In genomic region chr1:193152872-193153271, GRCm38 (mm10) we compare ENCODE assay signal across 8 mouse cellular contexts. TPM values are rescaled to one million over a fixed set of nuclear protein-coding genes. Genes with fewer than 3 reads are reported as not detected.
A peak's percentile ranks its signal among the peaks of the same experiment; 100 is the strongest.
DNase-seq lines count a peak whose midpoint lies in the region; ATAC-seq and TF ChIP-seq lines count a peak whose summit lies in the region.

Gene Irf6 (plus strand): TSS chr1:193153111.

- intact Hi-C loops in left cerebral cortex, postnatal 36 days (cut with DNase I): no loop called here

- no peak for TF ChIP-seq EP300 in ES-Bruce4 (IDR thresholded peaks at IDR 0.05; ENCODE audit: insufficient read depth, low read depth, low read length)

- no peak within 1 kb of the TSS for H3K27ac ChIP-seq in ES-Bruce4 (ENCODE audit: insufficient read depth, low read length)
- H3K27ac ChIP-seq in heart, embryonic 14.5 days (replicated peaks in 1 of 2; ENCODE audit: control insufficient read depth in 1 of 2, insufficient read depth in 1 of 2, low read depth in 2 of 2, low read length in 2 of 2): 0 out of 4 replicates have a peak within 1 kb of the TSS, but pooled peaks of 1 of the 2 experiments have one; percentile 14
- no peak within 1 kb of the TSS for H3K27ac ChIP-seq in kidney, embryonic 16.5 days (ENCODE audit: low read length)
- H3K27ac ChIP-seq in spleen, adult 2 months (ENCODE audit: insufficient read depth, low read length): no peak within 1 kb of the TSS

- peak; percentile 84 for ATAC-seq in heart, embryonic 14.5 days (ENCODE audit: insufficient number of reproducible peaks, insufficient read depth, low FRiP score, low read depth)
- ATAC-seq in kidney, embryonic 16.5 days (ENCODE audit: low FRiP score, low TSS enrichment): peak; percentile 99

- peak within 1 kb of the TSS; percentile 80 for H3K4me2 ChIP-seq in heart, embryonic 14.5 days (ENCODE audit: low read length)
- peak within 1 kb of the TSS; percentile 60 for H3K4me2 ChIP-seq in kidney, embryonic 16.5 days (replicated peaks; ENCODE audit: low read depth, low read length)

- H3K9ac ChIP-seq in ES-Bruce4 (ENCODE audit: low read depth, poor library complexity, severe bottlenecking): peak within 1 kb of the TSS; percentile 67
- peak within 1 kb of the TSS; percentile 60; the same call in 1 of the 2 replicates for H3K9ac ChIP-seq in heart, embryonic 14.5 days (ENCODE audit: low read length)
- H3K9ac ChIP-seq in kidney, embryonic 16.5 days (replicated peaks; ENCODE audit: low read length): peak within 1 kb of the TSS; percentile 61

- H3K4me1 ChIP-seq in ES-Bruce4 (ENCODE audit: control insufficient read depth, insufficient read depth, low read length): no peaks in the 10 kb centered on the region
- H3K4me1 ChIP-seq in heart, embryonic 14.5 days (ENCODE audit: control insufficient read depth in 2 of 2, insufficient read depth in 2 of 2, low read length in 2 of 2): peaks cover 18 to 25% of the 10 kb centered on the region in 2 experiments
- H3K4me1 ChIP-seq in kidney, embryonic 16.5 days (ENCODE audit: insufficient read depth, low read length): 0 out of 2 replicates have a peak, but pooled peaks cover 7% of the 10 kb centered on the region
- no peaks in the 10 kb centered on the region; the same call in 1 of the 2 replicates for H3K4me1 ChIP-seq in spleen, adult 2 months (ENCODE audit: control insufficient read depth, insufficient read depth, insufficient read length)

- no peaks in the 10 kb centered on the region for H3K36me3 ChIP-seq in ES-Bruce4 (ENCODE audit: control insufficient read depth, insufficient read depth, low read length, poor library complexity, severe bottlenecking)
- H3K36me3 ChIP-seq in heart, embryonic 14.5 days (ENCODE audit: control insufficient read depth, insufficient read depth, low read length): no peaks in the 10 kb centered on the region
- H3K36me3 ChIP-seq in kidney, embryonic 16.5 days (ENCODE audit: insufficient read depth, low read length): no peaks in the 10 kb centered on the region
- H3K36me3 ChIP-seq in spleen, adult 2 months (ENCODE audit: control insufficient read depth, insufficient read depth, low read length): no peaks in the 10 kb centered on the region

- peak within 1 kb of the TSS; percentile 84 for H3K4me3 ChIP-seq in ES-Bruce4 (ENCODE audit: low read depth, low read length)
- H3K4me3 ChIP-seq in heart, embryonic 14.5 days (ENCODE audit: control insufficient read depth in 1 of 2, insufficient read depth in 1 of 2, low read depth in 1 of 2, low read length in 2 of 2): peak within 1 kb of the TSS; percentile 44 to 45
- H3K4me3 ChIP-seq in kidney, embryonic 16.5 days (ENCODE audit: low read length): peak within 1 kb of the TSS; percentile 51
- peak within 1 kb of the TSS; percentile 44; the same call in 1 of the 2 replicates for H3K4me3 ChIP-seq in spleen, adult 2 months (ENCODE audit: extremely low read depth, insufficient read depth, insufficient read length)

- DNase-seq in embryo, embryonic 11.5 days (ENCODE audit: low read depth, low spot score): peak; percentile 31
- peak; percentile 90 for DNase-seq in lung, postnatal 25 days (ENCODE audit: low spot score)
- DNase-seq in spleen, adult 2 months (ENCODE audit: low read depth in 1 of 2, low spot score in 2 of 2): peak in 1 of 2 experiments; percentile 37
- no peak for DNase-seq in frontal cortex, adult 2 months (ENCODE audit: extremely low spot score in 1 of 2, low spot score in 1 of 2)
- no peak for DNase-seq in left cerebral cortex, postnatal 36 days (ENCODE audit: low spot score in 2 of 2)

- TF ChIP-seq CTCF in ES-Bruce4 (IDR thresholded peaks at IDR 0.05; ENCODE audit: low read depth, low read length): no peak
- TF ChIP-seq CTCF in spleen, adult 2 months (IDR thresholded peaks at IDR 0.05; ENCODE audit: extremely low read depth, insufficient read depth, insufficient read length, insufficient replicate concordance): no peak

- WGBS in heart, embryonic 14.5 days: 2% methylated on average over 30 of the region's 30 CpGs
- under 1% methylated on average over 30 of the region's 30 CpGs for WGBS in kidney, embryonic 16.5 days
- WGBS in spleen, adult 2 months: 9% methylated on average over 30 of the region's 30 CpGs

- no peaks in the 10 kb centered on the region for H3K27me3 ChIP-seq in ES-Bruce4 (ENCODE audit: control insufficient read depth, insufficient read depth, low read length, poor library complexity, severe bottlenecking)
- peaks cover 11% of the 10 kb centered on the region for H3K27me3 ChIP-seq in heart, embryonic 14.5 days (ENCODE audit: control insufficient read depth, insufficient read depth, low read length)
- H3K27me3 ChIP-seq in kidney, embryonic 16.5 days (ENCODE audit: insufficient read depth, low read length): peaks cover 21% of the 10 kb centered on the region
- no peaks in the 10 kb centered on the region; the same call in 1 of the 2 replicates for H3K27me3 ChIP-seq in spleen, adult 2 months (ENCODE audit: control insufficient read depth, insufficient read depth, low read length)

- no peaks in the 10 kb centered on the region for H3K9me3 ChIP-seq in ES-Bruce4 (replicated peaks; ENCODE audit: control insufficient read depth, insufficient read depth, low read length, poor library complexity, severe bottlenecking)
- H3K9me3 ChIP-seq in heart, embryonic 14.5 days (ENCODE audit: control insufficient read depth, low read length): no peaks in the 10 kb centered on the region
- no peaks in the 10 kb centered on the region for H3K9me3 ChIP-seq in kidney, embryonic 16.5 days (ENCODE audit: low read length)

- TF ChIP-seq POLR2A in ES-Bruce4 (IDR thresholded peaks at IDR 0.05; ENCODE audit: insufficient read depth, low read length): no peak
- TF ChIP-seq POLR2A in spleen, adult 2 months (IDR thresholded peaks at IDR 0.05; ENCODE audit: low read depth, low read length): no peak

RNA-seq across cellular contexts. Expression of gene Irf6, which starts in this region (rescaled TPM):
- polyA plus RNA-seq in ES-Bruce4 (2011; ENCODE audit: insufficient read depth, insufficient read length, low read depth, missing spikeins): 18.1 and 18.6 TPM in 2 replicates
- 6.1 and 7.2 TPM in 2 replicates for polyA plus RNA-seq in heart, embryonic 14.5 days (2014; fragmentation: Nextera tagmentation; extraction: Ambion mirVana)
- polyA plus RNA-seq in kidney, embryonic 16.5 days (2015; fragmentation: Nextera tagmentation; extraction: Ambion mirVana): 18.2 and 18.6 TPM in 2 replicates
- 1.5 and 2.4 TPM in 2 replicates for polyA plus RNA-seq in spleen, adult 2 months (2012; rRNA removed)
- polyA plus RNA-seq in frontal cortex, adult 2 months (2012; rRNA removed): 0.84 and 1.9 TPM in 2 replicates
- 1 to 10 TPM in 1 of 2 experiments, under 1 TPM in 1; 0.99 to 1.7 TPM for total RNA-seq in left cerebral cortex, postnatal 36 days (2021)

Comparison
In these comparisons a context has a peak if more than half of its experiments do, and no peak if none do; other contexts are left out.
1. DNase-seq: peak in embryo, embryonic 11.5 days (single experiment) and lung, postnatal 25 days (single experiment); none in frontal cortex, adult 2 months (0 of 2) and left cerebral cortex, postnatal 36 days (0 of 2).
2. Peak in every context shown above with its lines, with median percentiles within 50 percentile points of each other: H3K4me3 ChIP-seq and H3K9ac ChIP-seq.